Mouse (Mus musculus): Measurements from ENCODE around the gene Trim69.

The Trim69 gene

GRCm38 (mm10) chr2:122153681-122154365 is 6.7 kb upstream of the Trim69 start:
- no peak for DNase-seq (ENCODE audit: low spot score in 2 of 2)

- DNase-seq (ENCODE audit: low spot score in 2 of 2): no peak
Observed at GRCm38 (mm10) chr2:122154479-122154878, 6.0 kb upstream of the Trim69 start.

DNA sequence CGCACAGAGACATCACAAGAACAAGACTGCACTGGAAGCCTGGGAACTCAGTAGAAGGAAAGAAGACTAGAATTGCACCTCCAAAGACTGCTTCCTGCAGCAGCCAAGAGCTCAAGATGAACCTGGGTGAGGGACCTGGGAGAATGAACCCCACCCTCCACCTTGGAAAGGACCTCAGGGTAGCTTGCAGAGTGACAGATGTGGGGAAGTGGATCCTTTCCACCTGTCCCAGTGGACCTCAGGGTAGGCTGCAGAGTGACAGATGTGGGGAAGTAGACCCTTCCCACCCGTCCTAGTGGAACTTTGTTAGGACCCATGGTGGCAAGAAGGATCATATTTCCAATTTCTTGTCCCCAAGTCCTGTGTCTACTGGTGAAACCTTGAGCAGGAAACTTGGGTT is 5.2 kb upstream of the Trim69 start:
- no peak for DNase-seq (ENCODE audit: low spot score in 2 of 2)

- no peak for DNase-seq (ENCODE audit: low spot score in 2 of 2)
Observed at GRCm38 (mm10) chr2:122156051-122156700, 4.3 kb upstream of the Trim69 start.

- DNase-seq (ENCODE audit: low spot score in 2 of 2): no peak
Observed at GRCm38 (mm10) chr2:122157561-122157960, 2.9 kb upstream of the Trim69 start.

GRCm38 (mm10) chr2:122158362-122158802 is 2.1 kb upstream of the Trim69 start:
- DNase-seq (ENCODE audit: low spot score in 2 of 2): no peak

- no peak for DNase-seq (ENCODE audit: low spot score in 2 of 2)
Observed at GRCm38 (mm10) chr2:122159667-122160066, 833 bp upstream of the Trim69 start.

DNA sequence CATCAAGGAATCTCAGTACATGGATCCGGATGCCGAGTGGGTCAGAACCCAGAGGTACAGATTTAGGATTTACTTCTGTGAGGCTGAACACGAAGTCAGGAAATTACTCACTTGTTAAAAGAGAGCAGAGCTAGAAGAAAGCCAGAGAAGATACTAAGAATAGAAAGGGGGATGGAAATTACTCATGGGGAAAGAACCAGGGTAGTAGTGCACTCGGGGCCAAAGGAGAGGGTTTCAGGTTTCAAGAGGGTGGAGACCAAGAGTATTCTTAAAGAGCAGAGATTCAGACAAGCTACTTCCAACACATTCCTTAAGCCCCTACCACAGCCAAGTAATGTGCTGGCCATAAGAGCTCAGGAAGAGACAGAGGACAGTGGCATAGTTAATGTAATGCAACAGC is 1.0 kb downstream of the Trim69 start:
- no peak for DNase-seq (ENCODE audit: low spot score in 2 of 2)

GRCm38 (mm10) chr2:122162529-122162928 is 2.0 kb downstream of the Trim69 start:
- DNase-seq (ENCODE audit: low spot score in 2 of 2): no peak

- DNase-seq (ENCODE audit: low spot score in 2 of 2): no peak
Observed at GRCm38 (mm10) chr2:122163430-122164195, 3.1 kb downstream of the Trim69 start.

- DNase-seq (ENCODE audit: low spot score in 2 of 2): no peak
Observed at GRCm38 (mm10) chr2:122164293-122164692, 3.8 kb downstream of the Trim69 start.

DNA sequence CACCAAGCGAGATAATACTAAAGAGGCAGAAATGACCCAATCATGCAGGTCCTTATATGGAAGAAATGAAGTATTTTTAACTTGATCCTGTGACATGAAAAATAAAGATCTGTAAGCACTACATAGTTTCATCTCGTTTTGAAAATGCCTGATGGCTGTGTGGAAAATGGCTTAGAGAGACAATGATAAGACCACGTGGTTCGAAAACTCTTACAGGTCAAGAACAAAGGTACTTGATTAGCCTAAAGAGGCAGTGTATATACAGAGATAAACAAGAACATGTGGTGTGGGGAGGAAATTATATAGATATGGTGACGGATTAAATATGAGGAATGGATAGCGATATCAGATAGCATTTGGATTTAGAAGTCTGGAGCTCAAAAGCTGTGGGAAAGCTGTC is 10.8 kb downstream of the Trim69 start:
- DNase-seq (ENCODE audit: low spot score in 2 of 2): no peak

GRCm38 (mm10) chr2:122172188-122172587 is 11.7 kb downstream of the Trim69 start:
- DNase-seq (ENCODE audit: low spot score in 2 of 2): no peak

- DNase-seq (ENCODE audit: low spot score in 2 of 2): peak in 1 of 2 experiments; percentile 36
Observed at GRCm38 (mm10) chr2:122180051-122180822, 19.7 kb downstream of the Trim69 start.

GRCm38 (mm10) chr2:122185086-122185485 is 24.6 kb downstream of the Trim69 start:
- DNase-seq (ENCODE audit: low spot score in 2 of 2): no peak

DNA sequence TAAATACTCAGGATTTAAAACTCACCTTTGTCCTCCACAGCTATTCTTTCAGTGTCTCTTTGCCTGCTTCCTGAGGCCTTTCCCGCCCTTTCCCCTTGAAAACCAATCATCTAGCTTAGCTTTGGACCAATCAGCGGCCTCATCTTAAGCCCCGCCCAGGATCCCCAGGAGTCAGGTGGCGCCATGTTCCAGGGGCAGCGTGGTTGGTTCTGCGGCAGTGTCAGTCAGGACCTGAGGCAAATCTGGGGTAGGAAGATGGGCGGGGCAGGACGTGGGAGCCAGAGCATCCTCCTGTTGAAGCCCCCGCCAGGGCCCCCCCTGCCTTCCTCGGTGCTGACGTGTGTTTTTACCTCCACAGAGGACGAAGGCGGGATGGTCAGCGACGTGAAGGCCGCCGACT is 25.6 kb downstream of the Trim69 start, which contains the start of the genes Patl2 and Terb2:
Patl2 (minus strand) TSS at position 84 of the 400 bp plus-strand sequence.
Terb2 (plus strand) TSS at position 167 of the 400 bp plus-strand sequence.
- DNase-seq (ENCODE audit: low spot score in 2 of 2): no peak

DNA sequence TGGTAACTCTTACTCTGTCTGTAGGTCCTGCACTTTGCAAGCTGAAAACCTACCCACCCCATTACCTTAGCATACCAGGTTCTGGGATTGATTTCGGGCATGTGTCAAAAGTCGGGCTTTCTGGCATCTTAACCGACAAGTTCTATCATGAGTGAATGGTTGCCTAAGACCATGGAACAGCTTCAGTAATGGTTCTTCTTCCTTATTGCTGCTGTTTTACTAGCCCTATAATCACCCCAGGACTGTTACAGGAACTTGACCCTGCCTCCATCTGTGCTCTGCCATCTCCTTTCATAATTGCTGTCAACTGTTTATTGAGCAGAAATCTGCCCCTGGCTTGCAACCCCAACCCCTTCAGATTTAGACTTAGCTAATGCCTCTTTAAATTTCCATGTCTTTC is 26.3 kb downstream of the Trim69 start:
- no peak for DNase-seq (ENCODE audit: low spot score in 2 of 2)

DNA sequence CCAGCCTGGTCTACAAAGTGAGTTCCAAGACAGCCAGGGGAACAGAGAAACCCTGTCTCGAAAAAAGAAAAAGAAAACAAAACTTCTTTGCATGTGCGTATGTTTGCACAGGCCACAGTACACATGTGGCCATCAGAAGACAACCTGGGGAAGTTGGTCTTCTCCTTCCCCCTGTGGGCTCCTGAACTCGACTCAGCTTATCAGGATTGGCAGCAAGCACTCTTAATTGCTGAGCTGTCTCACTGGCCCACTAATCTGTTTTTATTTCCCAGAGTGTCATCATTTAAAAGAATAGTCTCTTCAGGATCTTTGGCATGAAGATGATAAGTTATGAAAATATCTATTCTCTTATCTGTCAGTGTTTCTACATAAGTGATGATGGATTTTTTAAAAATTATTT is 31.3 kb downstream of the Trim69 start:
- no peak for DNase-seq (ENCODE audit: low spot score in 2 of 2)

DNA sequence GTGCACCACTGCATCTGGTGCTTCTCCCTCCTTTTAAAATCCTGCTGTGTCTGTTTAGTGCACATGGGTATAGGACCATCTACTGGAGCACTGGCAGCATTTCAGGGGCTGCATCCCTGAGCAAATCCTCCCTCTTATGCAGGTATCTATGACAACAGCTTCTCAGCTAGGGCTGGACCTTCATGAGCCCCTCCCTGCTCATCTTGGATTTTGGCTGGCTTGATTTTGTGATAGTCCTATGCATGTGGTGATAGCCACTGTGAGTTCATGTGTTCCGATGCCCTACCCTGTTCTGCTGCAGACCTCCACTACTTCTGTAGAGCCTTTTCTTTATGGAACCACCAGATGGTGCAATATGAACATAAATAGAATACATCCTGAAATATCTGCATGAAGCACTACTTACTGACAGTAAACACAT is 34.0 kb downstream of the Trim69 start:
- DNase-seq (ENCODE audit: low spot score in 2 of 2): no peak

GRCm38 (mm10) chr2:122201501-122201900 is 41.0 kb downstream of the Trim69 start:
- no peak for DNase-seq (ENCODE audit: low spot score in 2 of 2)

GRCm38 (mm10) chr2:122206440-122207107 is 46.1 kb downstream of the Trim69 start:
- peak in 1 of 2 experiments; percentile 40 for DNase-seq (ENCODE audit: low spot score in 2 of 2)

Measured in natural killer cell, adult 2 months (primary cell).